Mouse (Mus musculus) MEL (cell line): ENCODE results near the gene Adarb1.

Experiments used
- EP300 ChIP-seq, 2 experiments: IDR thresholded peaks; 2 replicates each; pipeline ENCODE4 v1.6.1; 2011; ENCODE audit warnings: improper control_type of control experiment in 2 of 2, low read length in 2 of 2, low read depth in 1 of 2, mild to moderate bottlenecking in 1 of 2
- RCOR1 ChIP-seq: IDR thresholded peaks from 2 replicates; pipeline ENCODE4 v1.6.1; 2012; ENCODE audit warnings: low read depth, mild to moderate bottlenecking, inconsistent platforms, low read length, improper control_type of control experiment
- TAL1 ChIP-seq: IDR thresholded peaks from 2 replicates; pipeline ENCODE4 v1.6.1; 2012; ENCODE audit warnings: mild to moderate bottlenecking, inconsistent platforms, low read length, moderate library complexity, mixed read lengths
- TCF12 ChIP-seq: IDR thresholded peaks from 2 replicates; pipeline ENCODE4 v1.6.1; 2014; ENCODE audit warnings: low read depth, mild to moderate bottlenecking, inconsistent platforms, low read length, improper control_type of control experiment, moderate library complexity

DNA sequence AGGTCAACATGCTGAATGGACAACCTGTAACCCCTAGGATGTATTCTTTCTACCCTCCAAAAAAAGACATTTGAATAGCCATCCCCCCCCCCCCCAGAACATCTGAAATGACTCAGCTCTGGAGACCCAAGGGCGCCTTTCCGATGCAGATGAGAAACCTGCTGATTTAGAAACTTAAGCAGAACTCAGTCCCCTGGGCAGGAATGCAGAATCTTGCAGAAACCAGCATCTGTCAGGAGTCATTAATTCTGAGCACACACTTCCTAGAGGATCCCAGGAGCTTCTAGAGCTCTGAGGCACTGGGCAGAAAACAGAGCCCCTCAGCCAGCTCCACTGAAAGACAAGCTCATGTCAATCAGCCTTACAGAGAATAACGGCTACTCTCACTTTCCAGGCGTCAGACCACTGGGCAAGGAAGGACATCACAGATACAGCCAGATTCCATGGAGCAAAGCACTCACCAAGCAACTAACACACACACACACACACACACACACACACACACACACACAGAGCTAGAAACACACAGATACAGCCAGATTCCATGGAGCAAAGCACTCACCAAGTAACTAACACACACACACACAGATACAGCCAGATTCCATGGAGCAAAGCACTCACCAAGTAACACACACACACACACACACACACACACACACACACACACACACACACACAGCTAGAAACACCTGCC lies 113.1 kb downstream of the Adarb1 start:
- TF ChIP-seq TCF12 = no peak
- TF ChIP-seq TAL1 = no peak
- TF ChIP-seq RCOR1 = no peak
- no peak for TF ChIP-seq EP300 (IDR thresholded peaks at IDR 0.05; ENCODE audit: low read depth in 1 of 2, low read length in 2 of 2)
